Mouse (Mus musculus) cortical plate, adult 2 months (tissue): ENCODE measurements around the gene Mef2b.

ENCODE experiments used
- CTCF ChIP-seq: fragments of 200-500 bp; IDR thresholded peaks from 2 replicates; pipeline ENCODE4 v1.5.1; 2011; ENCODE audit warnings: mild to moderate bottlenecking, control low read depth, low read length; ENCODE audit not compliant: insufficient read depth; ENCODE audit errors: extremely low read depth
- POLR2A ChIP-seq: fragments of 200-500 bp; IDR thresholded peaks from 2 replicates; pipeline ENCODE4 v1.6.1; 2011; ENCODE audit warnings: mild to moderate bottlenecking, low read length, control low read depth; ENCODE audit not compliant: insufficient read depth; ENCODE audit errors: extremely low read depth

DNA sequence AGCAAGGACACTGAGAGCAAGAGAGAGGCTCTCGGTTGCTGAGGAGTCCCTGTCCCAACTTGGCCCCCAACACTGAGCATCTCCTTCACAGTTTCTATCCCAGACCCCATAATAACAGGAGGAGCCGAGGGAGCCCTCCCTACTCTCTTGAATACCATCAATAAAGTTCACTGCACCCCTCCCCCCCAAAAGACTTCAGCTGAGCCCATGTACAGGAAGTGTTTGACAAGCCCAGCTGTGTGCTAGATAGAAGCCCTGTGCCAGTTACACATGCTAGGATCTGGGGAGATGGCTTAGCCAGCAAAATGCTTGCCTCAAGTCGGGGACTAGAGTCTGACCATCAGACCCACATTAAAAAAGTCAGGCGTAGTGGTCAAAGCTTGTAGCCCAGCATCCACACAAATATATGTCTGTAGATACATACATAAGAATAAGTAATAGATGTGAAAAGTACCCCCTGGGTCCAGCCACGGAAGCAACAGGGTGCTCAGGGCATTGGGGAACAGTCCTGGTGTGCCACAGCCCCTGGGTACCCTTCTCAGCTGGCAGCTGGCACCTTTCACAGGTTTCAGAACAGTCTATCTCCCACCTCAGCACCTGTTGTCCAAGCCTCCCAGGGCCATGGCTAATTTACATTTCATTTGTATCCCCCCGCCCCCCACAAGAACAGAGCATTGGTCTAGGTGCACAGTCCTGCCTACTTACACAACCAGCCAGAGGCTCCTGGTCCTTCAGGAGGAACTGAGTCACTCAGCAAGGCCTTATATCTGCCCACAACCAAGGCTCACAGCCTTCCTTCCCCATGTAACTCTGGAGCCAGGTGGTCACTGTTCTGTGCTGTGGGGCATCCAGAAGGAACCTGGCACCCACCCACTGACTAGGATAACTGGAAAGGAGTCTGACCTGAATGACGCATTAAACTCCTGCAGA is 8.4 kb downstream of the Mef2b start:
- TF ChIP-seq CTCF, result no peak
- 0 out of 2 replicates have a peak, but pooled peaks have one; percentile 5 for TF ChIP-seq POLR2A
